Mouse (Mus musculus) bone marrow, adult 2 months (tissue): ENCODE measurements at regions not wholly inside any gene's neighbourhood (a gene's known extent, or its start where the extent isn't known, plus 50 kb on each side); places are given as distances from the start of the nearest gene placed in this dataset.

Experiments used
- H3K27ac ChIP-seq: fragments of 200-500 bp; 2 replicates; pipeline ENCODE4 v1.5.1; 2012; ENCODE audit warnings: low read depth, mild to moderate bottlenecking, control low read depth, inconsistent platforms, low read length; ENCODE audit not compliant: control insufficient read depth, poor library complexity, insufficient read depth
- H3K4me1 ChIP-seq: fragments of 200-500 bp; 2 replicates; pipeline ENCODE4 v1.6.1; 2011; ENCODE audit warnings: low read length; ENCODE audit not compliant: control insufficient read depth, insufficient read depth
- H3K4me3 ChIP-seq: fragments of 200-500 bp; replicated peaks from 2 replicates; pipeline ENCODE3; 2011; ENCODE audit warnings: mild to moderate bottlenecking, low read depth, low read length, control low read depth; ENCODE audit not compliant: control insufficient read depth
- CTCF ChIP-seq: fragments of 200-500 bp; IDR thresholded peaks from 2 replicates; pipeline ENCODE4 v1.5.1; 2011; ENCODE audit warnings: low read length, control low read depth; ENCODE audit not compliant: control insufficient read depth, insufficient read depth
- POLR2A ChIP-seq: fragments of 200-500 bp; IDR thresholded peaks from 2 replicates; pipeline ENCODE4 v1.6.1; 2011; ENCODE audit warnings: low read depth, mild to moderate bottlenecking, control low read depth, low read length, borderline replicate concordance; ENCODE audit not compliant: control insufficient read depth
- WGBS: fragments of 180-500 bp; shearing (Covaris S2); methylation state at CpG from one replicate; pipeline ENCODE4 v1.1.7; 2018; 5-methylcytosine and 5-hydroxymethylcytosine counted together

- TF ChIP-seq POLR2A (no peak), CTCF (no peak)
- H3K27ac ChIP-seq: no peak overlapping the region
- no peaks in the 10 kb centered on the region for H3K4me1 ChIP-seq
- 53% methylated on average over 11 of the region's 11 CpGs for WGBS
- H3K4me3 ChIP-seq: no peak overlapping the region
Observed at GRCm38 (mm10) chr11:82602818-82603217, 161.3 kb downstream of the Cct6b start.

GRCm38 (mm10) chr11:82602250-82602649, 161.9 kb downstream of the Cct6b start:
- no peak overlapping the region for H3K27ac ChIP-seq
- WGBS: 63% methylated on average over 2 of the region's 2 CpGs
- TF ChIP-seq CTCF (no peak), POLR2A (no peak)
- H3K4me1 ChIP-seq: no peaks in the 10 kb centered on the region
- H3K4me3 ChIP-seq: no peak overlapping the region

- Histone ChIP-seq H3K27ac (no peak overlapping the region), H3K4me3 (no peak overlapping the region), H3K4me1 (no peaks in the 10 kb centered on the region)
- 68% methylated on average over 9 of the region's 9 CpGs for WGBS
- TF ChIP-seq POLR2A (no peak), CTCF (no peak)
Observed at GRCm38 (mm10) chr11:82600151-82600550, 164.0 kb downstream of the Cct6b start.

- TF ChIP-seq CTCF: no peak
- WGBS: 38% methylated on average over 6 of the region's 6 CpGs
Observed at GRCm38 (mm10) chr11:82597757-82598156, 166.4 kb downstream of the Cct6b start.

GRCm38 (mm10) chr11:82596801-82597200, 167.3 kb downstream of the Cct6b start:
- Histone ChIP-seq H3K27ac (no peak overlapping the region), H3K4me1 (no peaks in the 10 kb centered on the region), H3K4me3 (no peak overlapping the region)
- WGBS: 51% methylated on average over 3 of the region's 3 CpGs
- TF ChIP-seq POLR2A (no peak), CTCF (no peak)

More at GRCm38 (mm10) chr11:82597757-82598156, 166.4 kb downstream of the Cct6b start:
- H3K4me3 ChIP-seq: no peak overlapping the region
- H3K27ac ChIP-seq: no peak overlapping the region
- H3K4me1 ChIP-seq: no peaks in the 10 kb centered on the region

- no peak overlapping the region for H3K4me3 ChIP-seq
- no peak overlapping the region for H3K27ac ChIP-seq
- H3K4me1 ChIP-seq: no peaks in the 10 kb centered on the region
- WGBS: 61% methylated on average over 2 of the region's 2 CpGs
- TF ChIP-seq CTCF (no peak), POLR2A (no peak)
Observed at GRCm38 (mm10) chr11:82589761-82590160, 174.4 kb downstream of the Cct6b start.

- H3K4me3 ChIP-seq: no peak overlapping the region
- no peak overlapping the region for H3K27ac ChIP-seq
- no peaks in the 10 kb centered on the region for H3K4me1 ChIP-seq
- WGBS: 76% methylated on average over 5 of the region's 5 CpGs
- no peak for TF ChIP-seq POLR2A
- no peak for TF ChIP-seq CTCF
Observed at GRCm38 (mm10) chr11:82588744-82589143, 175.4 kb downstream of the Cct6b start.

GRCm38 (mm10) chr11:82579841-82580415, 184.2 kb downstream of the Cct6b start:
- WGBS: 31% methylated on average over 7 of the region's 7 CpGs
- H3K4me1 ChIP-seq: no peaks in the 10 kb centered on the region
- H3K4me3 ChIP-seq: no peak overlapping the region
- TF ChIP-seq POLR2A (no peak), CTCF (no peak)
- no peak overlapping the region for H3K27ac ChIP-seq

- H3K4me1 ChIP-seq: no peaks in the 10 kb centered on the region
- H3K4me3 ChIP-seq: no peak overlapping the region
- H3K27ac ChIP-seq: no peak overlapping the region
- TF ChIP-seq POLR2A (no peak), CTCF (no peak)
- WGBS: 75% methylated on average over 3 of the region's 3 CpGs
Observed at GRCm38 (mm10) chr11:82576019-82576418, 187.3 kb downstream of the Tmem132e start.
